Mouse (Mus musculus) adipose tissue, adult 10 weeks (tissue): ENCODE measurements around the gene Ndufaf3. TPM values are rescaled to one million over a fixed set of nuclear protein-coding genes. Genes with fewer than 3 reads are reported as not detected.

ENCODE experiments used
- polyA plus RNA-seq: library from polyadenylated mRNA; stranded (reverse); fragments of 350-450 nt; fragmentation: Illumina TruSeq; extraction: RNeasy Lipid Tissue Mini Kit (QIAGEN cat#74804); gene quantifications from one replicate; pipeline ENCODE4 v1.2.3, GENCODE M21; 2014; ENCODE audit warnings: low read depth, low replicate concordance

Ndufaf3 gene
- 29.0 TPM for polyA plus RNA-seq

GRCm38 (mm10) chr9:108566815-108567776 is at the start of gene Ndufaf3:
Gene Ndufaf3 (minus strand): TSS chr9:108567434.

GRCm38 (mm10) chr9:108596998-108597764 is 29.9 kb upstream of the Ndufaf3 start, which contains the start of gene P4htm:
Gene P4htm (minus strand): TSS chr9:108597667.

DNA sequence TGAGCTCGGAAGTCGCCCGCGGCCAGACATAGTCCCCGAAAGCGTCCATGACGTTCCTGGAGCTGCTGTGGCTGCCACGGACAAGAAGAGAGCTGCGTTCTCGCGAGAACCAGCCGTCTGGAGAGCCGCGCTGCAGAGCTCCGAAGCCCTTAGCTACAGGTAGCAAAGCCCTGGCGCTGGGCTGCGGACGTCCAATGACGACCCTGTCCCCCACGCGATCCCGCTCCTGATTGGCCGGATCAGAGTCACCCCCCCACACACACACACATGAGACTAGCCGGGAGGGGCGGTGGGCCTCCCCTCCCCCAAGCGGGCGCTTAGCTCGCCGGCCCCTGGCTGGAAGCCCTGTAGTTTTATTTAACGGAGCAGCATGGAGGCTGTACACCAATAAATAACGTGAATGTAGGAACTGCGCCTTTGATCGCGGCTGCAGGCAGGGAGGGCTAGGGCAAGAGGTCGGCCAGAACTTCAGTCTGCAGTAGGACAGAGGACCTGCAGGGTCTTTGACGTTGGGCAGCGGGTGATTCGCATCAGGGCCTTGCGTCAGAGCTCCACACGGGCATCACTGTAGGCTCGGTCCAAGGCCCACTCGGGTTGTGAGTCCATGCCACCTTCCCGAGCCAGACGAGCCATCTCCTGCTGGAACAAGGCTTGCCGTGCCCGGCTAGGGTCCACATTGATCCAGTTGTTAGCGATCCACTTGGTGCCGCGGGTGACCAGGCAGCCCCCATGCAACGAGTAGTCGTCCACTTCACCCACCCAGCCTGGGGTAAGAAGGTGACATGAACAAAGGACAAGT is 11.5 kb upstream of the Ndufaf3 start, which contains the start of gene Wdr6:
Gene Wdr6, minus strand, starts transcription at position 195 of the 799 bp plus-strand sequence.

GRCm38 (mm10) chr9:108569381-108570206 is 2.4 kb upstream of the Ndufaf3 start, which contains the start of gene Dalrd3:
Gene Dalrd3 (plus strand): TSS chr9:108569886.

DNA sequence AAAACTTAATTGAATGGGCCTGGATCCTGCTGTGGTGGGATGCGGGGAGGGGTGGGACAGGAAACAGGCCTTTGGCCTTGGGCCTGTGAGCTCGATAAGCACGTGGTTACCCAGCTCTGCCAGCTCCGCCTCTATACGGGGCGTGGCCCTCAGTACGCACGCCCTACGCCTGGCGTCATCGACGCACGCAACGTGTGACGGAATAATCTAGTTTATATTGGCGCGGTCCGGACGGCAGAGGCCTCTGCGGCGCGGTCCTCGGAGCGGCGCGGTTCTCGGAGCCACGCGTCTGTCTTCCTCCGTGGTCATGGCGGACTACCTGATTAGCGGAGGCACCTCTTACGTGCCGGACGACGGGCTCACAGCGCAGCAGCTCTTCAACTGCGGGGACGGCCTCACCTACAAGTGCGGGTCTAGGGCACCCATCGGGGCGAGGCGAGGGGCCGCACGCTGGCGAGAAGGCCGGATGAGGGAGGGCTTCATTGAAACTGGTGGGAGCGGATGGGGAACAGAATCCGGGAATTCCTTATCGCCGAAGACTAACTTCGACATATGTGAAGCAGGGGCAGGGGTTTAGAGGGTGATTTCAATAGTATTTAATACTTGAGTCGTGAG is 6.9 kb downstream of the Ndufaf3 start, which contains the start of gene Impdh2:
Gene Impdh2, plus strand, starts transcription at position 60 of the 615 bp plus-strand sequence.

DNA sequence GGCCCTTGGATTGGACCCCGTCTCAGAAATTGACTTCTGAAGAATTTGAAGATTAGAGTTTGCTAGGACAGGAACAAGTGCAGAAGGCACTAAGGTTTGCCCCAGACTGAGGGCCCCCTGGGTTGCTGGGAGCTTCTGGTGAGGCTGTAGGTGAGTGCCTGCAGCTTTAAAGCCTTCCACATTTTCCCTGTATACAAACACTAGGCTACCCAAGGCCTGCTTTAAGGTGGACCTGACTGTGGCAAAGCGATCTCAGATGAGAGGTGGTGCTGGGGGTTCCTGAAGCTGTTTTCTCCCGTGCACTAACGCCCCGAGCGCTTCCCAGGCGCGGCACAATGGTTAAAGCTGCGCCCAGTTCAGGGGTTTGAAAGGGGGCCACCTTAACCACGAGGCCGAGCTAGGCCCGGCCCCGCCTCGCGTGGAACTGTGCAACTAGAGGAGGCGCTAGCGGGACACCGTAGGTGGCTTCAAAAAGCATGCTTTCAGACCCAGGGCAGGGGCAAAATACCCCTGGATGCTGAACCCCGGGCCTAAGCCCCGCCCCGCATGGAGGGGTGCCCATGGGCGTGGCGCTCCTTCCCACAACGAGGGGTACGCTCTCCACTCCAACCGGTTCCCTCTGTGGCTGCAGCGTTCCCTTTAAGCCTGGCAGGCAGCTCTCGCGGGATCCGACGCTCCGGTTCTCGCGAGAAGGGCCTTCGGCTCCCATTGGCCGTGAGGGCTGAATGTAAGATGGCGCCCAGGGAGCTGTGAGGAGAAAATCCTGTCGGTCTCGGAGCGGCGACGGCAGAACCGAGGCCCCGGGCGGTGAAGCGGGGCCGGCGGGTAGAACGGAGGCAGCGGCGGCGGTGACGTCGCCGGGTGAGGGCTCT is 50.6 kb downstream of the Ndufaf3 start, which contains the start of gene Qrich1:
Gene Qrich1, plus strand, starts transcription at position 427 of the 872 bp plus-strand sequence.

Other genes with a start within 250 kb of the Ndufaf3 start
- 621 TPM for gene Gpx1, start 228.5 kb downstream of the Ndufaf3 start, polyA plus RNA-seq
- gene Usp4, start 219.6 kb downstream of the Ndufaf3 start, polyA plus RNA-seq = 60.8 TPM
- gene 1700102P08Rik, start 174.6 kb downstream of the Ndufaf3 start, polyA plus RNA-seq = 2.5 TPM
- gene Ccdc36, start 138.9 kb downstream of the Ndufaf3 start, polyA plus RNA-seq = 0.40 TPM
- 1.6 TPM for gene BC048562, start 131.0 kb downstream of the Ndufaf3 start, polyA plus RNA-seq
- gene Ccdc71, start 106.9 kb downstream of the Ndufaf3 start, polyA plus RNA-seq = 20.1 TPM
- 61.8 TPM for gene Klhdc8b, start 105.9 kb downstream of the Ndufaf3 start, polyA plus RNA-seq
- gene Lamb2, start 87.7 kb downstream of the Ndufaf3 start, polyA plus RNA-seq = 122 TPM
- gene Usp19, start 76.8 kb downstream of the Ndufaf3 start, polyA plus RNA-seq = 99.3 TPM
- 126 TPM for gene Qars, start 59.7 kb downstream of the Ndufaf3 start, polyA plus RNA-seq
- gene Qrich1, start 50.6 kb downstream of the Ndufaf3 start, polyA plus RNA-seq = 68.9 TPM
- gene Impdh2, start 7.1 kb downstream of the Ndufaf3 start, polyA plus RNA-seq = 69.1 TPM
- gene Dalrd3, start 2.5 kb upstream of the Ndufaf3 start, polyA plus RNA-seq = 95.8 TPM
- 39.9 TPM for gene Wdr6, start 11.3 kb upstream of the Ndufaf3 start, polyA plus RNA-seq
- gene P4htm, start 30.2 kb upstream of the Ndufaf3 start, polyA plus RNA-seq = 7.0 TPM
- 41.7 TPM for gene Arih2, start 82.0 kb upstream of the Ndufaf3 start, polyA plus RNA-seq
- gene Slc25a20, start 94.7 kb upstream of the Ndufaf3 start, polyA plus RNA-seq = 38.7 TPM
- gene Prkar2a, start 121.9 kb upstream of the Ndufaf3 start, polyA plus RNA-seq = 35.5 TPM
- gene Ip6k2, start 216.4 kb upstream of the Ndufaf3 start, polyA plus RNA-seq = 197 TPM
- 22.0 TPM for gene Nckipsd, start 240.9 kb upstream of the Ndufaf3 start, polyA plus RNA-seq